Mouse (Mus musculus) megakaryocyte progenitor cell, adult 5-6 weeks (primary cell): ENCODE data around the gene Rbmx. TPM values are rescaled to one million over a fixed set of nuclear protein-coding genes. Genes with fewer than 3 reads are reported as not detected.

Experiments used
- total RNA-seq, 2 experiments: library from RNA; stranded (forward) in 1 of 2; stranded (reverse) in 1 of 2; fragments of 157-497, 149-512 nt in 1 of 2; fragments of 200-1000 nt in 1 of 2; gene quantifications; 2 replicates each; pipeline versions ENCODE4 v1.2.3 to v1.2.4; 2015 to 2017

Rbmx gene
- total RNA-seq, 2 experiments from 2014 or later, result 60.8 to 92.6 TPM

Other genes with a start within 250 kb of the Rbmx start
- not detected in 2 replicates for gene Cd40lg, start 180.9 kb downstream of the Rbmx start, total RNA-seq (2015)
- gene Cd40lg, start 180.9 kb downstream of the Rbmx start, total RNA-seq (2017), result not detected in 2 replicates
- gene Arhgef6, start 54.3 kb downstream of the Rbmx start, total RNA-seq (2015), result 162 and 166 TPM in 2 replicates
- 108 and 110 TPM in 2 replicates for gene Arhgef6, start 54.3 kb downstream of the Rbmx start, total RNA-seq (2017)
- not detected in 2 replicates for gene Gm364, start 16.1 kb upstream of the Rbmx start, total RNA-seq (2015)
- gene Gm364, start 16.1 kb upstream of the Rbmx start, total RNA-seq (2017), result not detected in 2 replicates
- not detected in 2 replicates for gene Gpr101, start 110.7 kb upstream of the Rbmx start, total RNA-seq (2015)
- not detected in 2 replicates for gene Gpr101, start 110.7 kb upstream of the Rbmx start, total RNA-seq (2017)